ENCODE assay signal across 13 mouse cellular contexts in genomic region chr1:173733219-173733618, GRCm38 (mm10). TPM values are rescaled to one million over a fixed set of nuclear protein-coding genes. Genes with fewer than 3 reads are reported as not detected.
DNase-seq lines count a peak whose midpoint lies in the region; ATAC-seq and TF ChIP-seq lines count a peak whose summit lies in the region.
"Had no signal": no experiment of that assay in that cellular context is flagged by ENCODE, and none has a peak within 500 bp of the region (broad histone marks: within the 10 kb centered on the region; RNA-seq: fewer than 3 reads in every experiment).

No protein-coding gene starts in this region.

- peak; percentile 4 for DNase-seq in hindbrain, embryonic 10.5 days (ENCODE audit: low spot score)
- no peak for DNase-seq in hindbrain, embryonic 14.5 days (ENCODE audit: low spot score)
- DNase-seq in 3T3-L1 (ENCODE audit: low read depth, low spot score) (peak; percentile 49), Patski (ENCODE audit: low read depth, low spot score) (no peak)
- peak; percentile 40 for DNase-seq in heart, postnatal 4 days
- no peak for DNase-seq in right cerebral cortex, postnatal 4 days
- DNase-seq in cerebellum, postnatal 36 days = no peak
- DNase-seq: cerebellum, adult 9-10 months; lung, adult 18-20 months; right cerebral cortex, postnatal 25 days had no signal

- POLR2A ChIA-PET in Patski (lab: Charles Lee) = no interaction called here

- no peak for TF ChIP-seq CTCF in Patski (IDR thresholded peaks at IDR 0.05)

- ATAC-seq in hindbrain, embryonic 14.5 days (ENCODE audit: low FRiP score) = no peak
- peak; percentile 35 for ATAC-seq in Patski
- no peak for ATAC-seq in megakaryocyte, adult 5-6 weeks (ENCODE audit: poor library complexity, severe bottlenecking)

- in situ Hi-C loops in Patski (cut with MboI; ENCODE audit: low pct_unique_long_range_greater_than_20kb) = no loop called here

- H3K9ac ChIP-seq in hindbrain, embryonic 14.5 days = no peak overlapping the region
- H3K9ac ChIP-seq: hindbrain, embryonic 13.5 days had no signal

- 44% methylated on average over 7 of the region's 7 CpGs for WGBS in hindbrain, embryonic 10.5 days
- WGBS in hindbrain, embryonic 14.5 days = 42% methylated on average over 7 of the region's 7 CpGs

- H3K4me2 ChIP-seq in hindbrain, embryonic 14.5 days (replicated peaks) = no peak overlapping the region
- H3K4me2 ChIP-seq: hindbrain, embryonic 13.5 days had no signal

- H3K4me3 ChIP-seq in hindbrain, embryonic 10.5 days = no peak overlapping the region
- H3K4me3 ChIP-seq in hindbrain, embryonic 14.5 days (replicated peaks; ENCODE audit: low read length) = no peak overlapping the region
- H3K4me3 ChIP-seq: hindbrain, embryonic 13.5 days had no signal

- no peaks in the 10 kb centered on the region for H3K9me3 ChIP-seq in hindbrain, embryonic 10.5 days
- H3K9me3 ChIP-seq in hindbrain, embryonic 14.5 days (ENCODE audit: control insufficient read depth, low read length) = no peaks in the 10 kb centered on the region
- H3K9me3 ChIP-seq: hindbrain, embryonic 13.5 days had no signal

- no peaks in the 10 kb centered on the region for H3K36me3 ChIP-seq in hindbrain, embryonic 10.5 days
- H3K36me3 ChIP-seq in hindbrain, embryonic 14.5 days (replicated peaks; ENCODE audit: control insufficient read depth, insufficient read depth) = no peaks in the 10 kb centered on the region
- H3K36me3 ChIP-seq: hindbrain, embryonic 13.5 days had no signal

- no peaks in the 10 kb centered on the region for H3K27me3 ChIP-seq in hindbrain, embryonic 10.5 days (ENCODE audit: insufficient read depth, poor library complexity, severe bottlenecking)
- no peaks in the 10 kb centered on the region for H3K27me3 ChIP-seq in hindbrain, embryonic 14.5 days (ENCODE audit: control insufficient read depth, insufficient read depth, low read length)
- H3K27me3 ChIP-seq in Patski = no peaks in the 10 kb centered on the region
- H3K27me3 ChIP-seq: hindbrain, embryonic 13.5 days had no signal

- H3K27ac ChIP-seq in hindbrain, embryonic 10.5 days = no peak overlapping the region
- H3K27ac ChIP-seq in hindbrain, embryonic 14.5 days = no peak overlapping the region
- H3K27ac ChIP-seq: hindbrain, embryonic 13.5 days had no signal

- CTCF ChIA-PET in Patski (lab: Charles Lee) = no interaction called here

- no peaks in the 10 kb centered on the region for H3K4me1 ChIP-seq in hindbrain, embryonic 10.5 days (replicated peaks)
- no peaks in the 10 kb centered on the region for H3K4me1 ChIP-seq in hindbrain, embryonic 14.5 days (replicated peaks; ENCODE audit: control insufficient read depth, insufficient read depth, low read length)
- H3K4me1 ChIP-seq: hindbrain, embryonic 13.5 days had no signal

RNA-seq across cellular contexts. Expression of gene Ifi207, which starts 8.3 kb away (rescaled TPM):
- polyA plus RNA-seq in hindbrain, embryonic 10.5 days (2016; fragmentation: Nextera tagmentation; extraction: Ambion mirVana) = 0.27 and 0.43 TPM in 2 replicates
- 0.53 and 0.64 TPM in 2 replicates for polyA plus RNA-seq in hindbrain, embryonic 14.5 days (2014; fragmentation: Nextera tagmentation; extraction: Ambion mirVana)
- polyA plus RNA-seq in Patski (2021) = 0.40 TPM
- 1 to 10 TPM in 1 of 2 experiments, under 1 TPM in 1; 0.68 to 1.1 TPM for total RNA-seq in heart, postnatal 4 days (2021)
- 162 and 188 TPM in 2 replicates for total RNA-seq in megakaryocyte, adult 5-6 weeks (2015)
- total RNA-seq in megakaryocyte, adult 5-6 weeks (2017) = 66.9 and 70.4 TPM in 2 replicates

RNA-seq across cellular contexts. Expression of gene Ifi204, which starts 33.5 kb away (rescaled TPM):
- polyA plus RNA-seq in hindbrain, embryonic 10.5 days (2016; fragmentation: Nextera tagmentation; extraction: Ambion mirVana) = 0.50 and 0.94 TPM in 2 replicates
- polyA plus RNA-seq in hindbrain, embryonic 14.5 days (2014; fragmentation: Nextera tagmentation; extraction: Ambion mirVana) = 1.3 TPM in 2 replicates
- 6.5 TPM for polyA plus RNA-seq in Patski (2021)
- total RNA-seq in heart, postnatal 4 days (2021) = 1 to 10 TPM in 1 of 2 experiments, under 1 TPM in 1; 0.92 to 1.1 TPM
- total RNA-seq in megakaryocyte, adult 5-6 weeks (2015) = 135 and 165 TPM in 2 replicates
- 256 and 281 TPM in 2 replicates for total RNA-seq in megakaryocyte, adult 5-6 weeks (2017)

RNA-seq across cellular contexts. Expression of gene Ifi208, which starts 59.7 kb away (rescaled TPM):
- not detected in 2 replicates for polyA plus RNA-seq in hindbrain, embryonic 10.5 days (2016; fragmentation: Nextera tagmentation; extraction: Ambion mirVana)
- polyA plus RNA-seq in hindbrain, embryonic 14.5 days (2014; fragmentation: Nextera tagmentation; extraction: Ambion mirVana) = not detected in 2 replicates
- polyA plus RNA-seq in Patski (2021) = not detected
- total RNA-seq in heart, postnatal 4 days (2021) = under 1 TPM; 0.10 to 0.14 TPM
- total RNA-seq in megakaryocyte, adult 5-6 weeks (2015) = 3.0 and 6.5 TPM in 2 replicates
- 2.3 and 2.4 TPM in 2 replicates for total RNA-seq in megakaryocyte, adult 5-6 weeks (2017)
- total RNA-seq: layer of hippocampus, postnatal 14 days had no signal
- polyA plus RNA-seq: hindbrain, embryonic 13.5 days had no signal

Comparison
In these comparisons a context has a peak if more than half of its experiments do, and no peak if none do; other contexts are left out.
1. DNase-seq: peak in hindbrain, embryonic 10.5 days (single experiment), 3T3-L1 (single experiment) and heart, postnatal 4 days (single experiment); none in hindbrain, embryonic 14.5 days (single experiment), Patski (single experiment), right cerebral cortex, postnatal 4 days (single experiment) and cerebellum, postnatal 36 days (0 of 2).